Mouse (Mus musculus): ENCODE results near the gene Mael. TPM values are rescaled to one million over a fixed set of nuclear protein-coding genes. Genes with fewer than 3 reads are reported as not detected.
A peak's percentile ranks its signal among the peaks of the same experiment; 100 is the strongest.

The Mael gene
- total RNA-seq, 4 experiments from 2014 or later = not detected

DNA sequence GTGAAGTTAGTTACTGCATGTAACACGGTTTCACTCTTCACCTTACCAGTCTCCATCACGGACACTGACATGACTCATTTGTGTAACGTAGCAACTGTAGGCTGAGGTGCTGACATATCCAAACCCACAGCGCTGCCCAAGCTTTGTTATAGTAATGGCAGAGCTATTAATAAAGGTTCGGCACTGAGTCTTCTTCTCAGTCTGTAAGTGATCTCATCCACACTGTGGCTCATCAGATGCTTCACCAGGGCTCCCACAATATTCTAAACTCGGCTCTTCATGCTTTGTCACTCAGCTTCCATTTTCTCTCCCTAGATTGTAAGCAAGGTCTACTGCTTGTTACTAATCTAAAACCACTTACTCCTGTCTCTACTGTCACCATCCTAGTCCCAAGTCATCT lies 29.2 kb downstream of the Mael start:
- no peak for DNase-seq (ENCODE audit: low spot score)

DNA sequence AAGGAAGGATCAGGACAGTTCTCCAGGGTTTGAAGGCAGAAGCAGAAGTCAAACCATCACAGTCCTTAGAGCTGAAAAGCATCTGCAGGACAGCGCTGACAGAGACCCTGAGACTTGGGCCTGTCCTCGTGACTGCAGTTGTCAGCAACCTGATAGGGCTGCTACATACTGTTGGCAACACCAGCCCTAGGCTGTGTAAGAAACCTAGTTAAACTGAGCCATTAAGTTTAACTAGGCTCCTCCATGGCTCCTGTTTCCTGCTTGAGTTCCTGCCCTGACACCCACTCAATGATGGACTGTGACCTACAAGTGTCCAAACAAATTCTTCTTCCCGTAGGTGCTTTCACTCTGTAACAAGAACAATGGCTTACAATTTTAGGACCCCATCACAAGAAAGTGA lies 33.4 kb downstream of the Mael start:
- no peak for DNase-seq (ENCODE audit: low spot score)

DNA sequence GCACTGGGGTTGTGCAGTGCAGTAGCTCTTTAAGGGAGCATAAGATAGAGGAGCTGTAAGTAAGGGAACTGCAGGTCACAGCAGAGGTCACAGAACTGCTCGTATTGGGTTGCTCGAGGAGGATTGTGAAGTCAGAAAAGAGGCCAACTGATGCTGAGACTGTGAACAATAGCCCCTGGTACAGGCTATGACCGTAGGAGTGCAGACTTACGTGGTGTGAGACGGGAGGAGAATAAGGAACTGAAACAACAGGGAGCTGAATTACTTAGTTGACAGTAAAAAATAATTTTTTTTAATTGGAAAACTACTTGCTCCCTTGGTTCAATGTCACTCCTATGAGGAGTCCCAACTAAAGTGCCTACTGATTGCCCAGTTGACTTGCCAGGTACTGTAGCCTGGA lies 34.4 kb downstream of the Mael start:
- DNase-seq (ENCODE audit: low spot score) = no peak

DNA sequence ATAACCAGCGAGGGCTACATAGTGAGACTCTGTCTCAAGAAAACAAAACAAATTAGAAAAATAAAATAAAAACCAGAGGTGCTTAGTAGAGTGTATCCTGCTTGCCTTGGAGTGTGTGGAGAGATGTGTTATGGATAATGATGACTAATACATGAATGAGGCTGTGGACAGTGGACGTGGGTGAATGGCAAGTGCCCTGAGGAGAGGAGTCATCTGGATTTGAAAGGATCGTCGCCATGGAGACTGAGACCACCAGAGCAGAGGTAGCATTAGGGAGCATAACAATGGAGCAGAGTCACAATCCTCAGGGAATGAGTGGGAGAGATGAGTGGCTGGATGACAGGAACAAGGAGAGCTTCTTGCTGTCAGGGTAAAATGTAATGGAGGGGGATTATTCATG lies 48.7 kb downstream of the Mael start:
- DNase-seq (ENCODE audit: low spot score) = no peak

DNA sequence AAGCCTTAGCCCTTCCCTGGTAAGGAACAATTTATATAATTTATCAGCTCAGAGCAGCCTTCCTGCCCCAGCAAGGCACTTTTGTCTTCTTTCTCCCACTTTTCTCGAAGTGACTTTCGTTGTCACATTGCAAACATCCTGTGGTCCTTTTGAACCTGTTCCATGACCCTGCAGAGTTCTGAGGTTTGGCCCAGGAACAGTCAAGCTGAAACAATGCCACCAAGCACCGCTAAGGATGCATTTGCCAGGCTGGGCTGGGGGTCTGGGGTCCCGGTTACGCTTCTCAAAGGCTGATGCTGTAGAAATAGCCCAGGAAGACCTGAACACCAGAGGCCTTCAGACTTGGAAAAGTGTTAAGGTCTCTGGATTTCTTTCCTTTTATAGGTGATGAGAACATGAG lies 53.2 kb downstream of the Mael start:
- DNase-seq (ENCODE audit: low spot score) = no peak

DNA sequence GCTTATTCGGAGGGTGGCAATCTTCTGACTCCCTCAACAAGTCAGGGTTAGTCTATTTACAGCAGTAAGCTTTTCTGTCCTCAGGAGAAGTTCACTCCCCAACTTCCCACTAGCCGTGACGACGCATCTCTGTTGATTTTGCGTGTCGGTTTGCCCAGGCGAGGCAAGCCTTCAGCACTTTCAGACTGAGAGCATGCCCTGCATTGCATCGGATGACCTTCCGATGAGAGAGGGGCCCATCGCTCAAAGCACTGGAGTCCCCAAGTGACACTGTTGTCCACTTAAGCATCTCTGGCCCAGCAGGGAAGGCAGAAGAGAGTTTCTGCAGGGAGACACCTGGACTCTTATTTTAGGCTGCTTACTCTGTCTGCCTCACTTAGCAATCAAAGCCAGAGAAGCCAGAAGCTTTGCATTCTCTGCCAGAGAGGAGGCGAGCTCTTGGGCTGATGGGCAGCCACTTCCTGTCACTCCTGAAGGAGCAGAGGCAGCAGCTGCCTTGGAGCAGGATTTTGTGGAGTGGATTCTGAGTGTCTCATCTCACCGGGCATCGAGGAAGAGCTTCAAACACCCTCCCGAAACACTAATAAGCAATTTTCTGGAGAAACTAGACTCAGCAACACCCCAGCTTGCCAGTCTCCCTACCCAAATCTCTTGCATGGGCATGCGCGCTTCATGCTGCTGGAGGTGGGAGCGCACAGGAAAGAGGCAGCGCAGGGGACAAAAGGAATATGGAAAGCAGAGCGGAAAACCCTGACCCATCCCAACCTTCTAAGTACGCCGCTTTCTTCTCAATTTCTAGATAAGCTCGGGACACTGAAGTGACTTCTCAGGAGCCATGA lies 53.9 kb downstream of the Mael start:
- DNase-seq (ENCODE audit: low spot score) = no peak

DNA sequence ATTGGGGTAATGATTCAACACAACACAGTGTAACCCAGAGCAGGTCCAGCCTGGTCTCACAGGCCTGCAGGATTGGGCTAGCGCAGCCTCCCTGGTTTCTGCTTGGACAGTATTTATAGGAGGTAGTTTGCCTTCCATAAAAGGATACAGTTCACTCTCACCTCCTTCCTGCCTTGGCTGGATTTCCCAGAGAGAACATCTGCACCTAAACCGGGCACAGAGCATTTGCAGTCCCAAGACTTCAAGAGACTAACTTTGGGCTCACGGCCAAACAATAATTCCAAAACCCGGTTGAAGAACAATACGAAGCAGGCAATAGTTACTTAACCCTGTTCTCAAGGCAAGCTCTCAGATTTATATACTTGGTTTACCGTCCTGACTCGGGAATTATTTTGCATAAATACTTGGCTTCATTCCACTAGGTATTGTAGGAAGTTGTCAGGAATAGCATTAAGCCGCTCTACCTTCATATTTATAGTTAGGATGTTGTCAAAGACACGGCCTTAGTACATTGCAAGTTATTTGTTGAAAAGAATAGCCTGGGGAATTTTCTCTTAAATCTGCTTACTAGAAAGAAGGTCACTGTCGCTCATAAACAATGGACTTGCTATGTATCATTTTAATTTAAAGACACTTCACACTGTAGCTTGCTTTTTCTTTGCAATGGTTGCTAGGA lies 55.5 kb downstream of the Mael start:
- peak; percentile 18 for DNase-seq (ENCODE audit: low spot score)

DNA sequence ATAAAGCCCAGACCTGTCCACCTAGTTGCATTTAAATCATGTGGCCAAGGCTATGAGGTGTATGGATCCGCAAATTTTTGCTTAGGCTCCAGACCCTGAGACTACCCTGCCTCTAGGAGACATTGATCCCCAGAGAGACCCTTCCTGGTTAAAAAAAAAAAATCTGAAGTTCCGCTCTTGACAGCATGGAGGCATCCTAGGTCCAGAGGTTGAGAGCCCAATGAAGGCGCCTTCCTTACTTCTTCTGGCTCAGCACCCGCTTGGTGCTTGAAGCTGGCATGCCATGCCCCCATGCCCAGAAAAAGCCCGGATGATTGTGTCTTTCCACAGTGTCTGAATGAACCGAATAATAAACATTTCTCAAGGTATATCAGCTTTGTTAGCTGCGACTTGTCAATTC lies 57.0 kb downstream of the Mael start:
- DNase-seq (ENCODE audit: low spot score) = no peak

DNA sequence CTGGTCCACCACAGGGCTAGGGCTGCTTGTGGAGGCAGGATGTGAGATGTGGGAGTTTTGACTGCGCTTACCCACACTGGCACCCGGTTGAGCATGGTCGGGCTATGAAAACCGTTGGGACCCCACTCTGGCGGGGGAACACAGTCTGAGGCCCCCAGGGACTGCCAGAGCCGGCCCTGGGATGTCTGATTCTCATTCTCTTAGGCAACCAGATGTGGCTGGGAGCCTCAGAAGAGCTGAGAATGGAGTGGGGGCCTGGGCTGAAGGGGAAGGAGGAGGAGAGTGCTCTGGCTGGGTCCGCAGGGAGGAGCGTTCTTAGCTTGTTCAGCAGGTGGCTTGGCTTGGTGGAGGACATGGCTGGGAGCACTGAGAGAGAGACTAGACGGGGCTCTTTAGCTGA lies 64.9 kb downstream of the Mael start:
- no peak for DNase-seq (ENCODE audit: low spot score)

DNA sequence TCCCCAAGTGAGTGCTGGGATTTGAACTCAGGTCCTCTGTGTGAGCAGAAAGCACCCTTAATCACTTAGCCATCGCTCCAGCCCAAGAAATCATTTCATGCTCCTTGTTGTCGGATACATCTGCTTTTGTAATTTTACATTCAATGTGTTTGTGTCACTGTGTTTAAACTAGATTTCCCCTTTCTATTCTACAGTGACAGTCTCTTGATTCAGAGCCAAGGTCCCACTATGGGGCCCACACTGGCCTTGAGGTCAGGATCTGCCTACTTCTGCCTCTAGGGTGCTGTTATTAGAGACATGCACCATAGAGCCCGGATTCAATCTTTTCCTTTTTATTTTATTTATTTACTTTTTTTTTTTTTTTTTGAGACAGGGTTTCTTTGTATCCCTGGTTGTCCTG lies 65.6 kb downstream of the Mael start:
- DNase-seq (ENCODE audit: low spot score) = no peak

DNA sequence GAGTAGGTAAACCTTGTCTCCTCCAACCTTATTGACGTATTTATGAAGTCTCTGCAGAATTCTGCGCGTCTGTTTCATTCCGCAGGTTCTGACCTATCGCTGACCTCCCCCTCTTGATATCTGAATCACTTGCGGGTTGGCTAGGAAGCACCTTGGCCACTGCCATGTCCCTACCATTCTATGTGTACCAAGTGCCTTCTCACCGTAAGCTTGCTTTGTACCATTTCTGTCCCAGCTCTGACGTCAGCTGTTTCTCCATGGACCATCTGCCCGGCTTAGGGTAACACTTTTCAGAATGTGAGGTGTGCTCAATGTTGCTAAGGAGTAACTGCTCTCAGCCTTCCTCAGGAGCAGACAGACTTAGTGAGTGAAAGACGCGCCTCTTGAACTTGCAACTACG lies 67.7 kb downstream of the Mael start:
- DNase-seq (ENCODE audit: low spot score) = no peak

DNA sequence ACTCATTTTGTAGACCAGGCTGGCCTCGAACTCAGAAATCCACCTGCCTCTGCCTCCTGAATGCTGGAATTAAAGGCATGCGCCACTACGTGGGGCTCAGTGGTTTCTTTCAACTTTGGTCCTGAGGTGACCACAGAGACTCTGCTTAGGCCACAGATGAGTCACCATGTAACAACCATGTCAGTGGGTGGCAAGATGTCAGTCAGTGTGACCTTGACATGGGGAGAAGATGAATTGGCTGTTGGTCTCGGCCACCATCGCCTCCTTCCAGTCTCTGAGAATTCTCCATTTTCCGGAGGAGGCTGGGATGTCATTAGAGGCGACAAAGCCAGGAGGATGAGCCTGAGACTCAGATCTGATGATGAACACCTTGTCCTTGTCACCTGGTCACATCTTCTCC lies 68.8 kb downstream of the Mael start:
- no peak for DNase-seq (ENCODE audit: low spot score)

DNA sequence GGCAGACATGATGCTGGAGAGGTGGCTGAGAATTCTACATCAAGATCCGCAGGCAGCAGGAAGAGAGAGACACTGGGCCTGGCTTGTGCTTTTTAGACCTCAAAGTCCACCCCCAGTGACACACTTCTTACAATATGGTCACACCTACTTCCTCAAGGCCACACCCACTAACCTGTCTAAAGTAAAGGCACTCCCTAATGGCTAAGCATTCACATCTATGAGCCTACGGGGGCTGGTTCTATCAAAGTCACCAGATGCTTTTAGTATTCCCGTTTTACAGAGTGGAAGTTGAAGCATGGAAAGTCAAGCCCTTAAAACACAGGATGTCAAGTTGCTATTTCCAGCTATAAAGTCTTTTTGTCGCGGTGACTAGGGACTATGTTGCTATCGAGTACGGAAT lies 70.5 kb downstream of the Mael start:
- DNase-seq (ENCODE audit: low spot score) = no peak

DNA sequence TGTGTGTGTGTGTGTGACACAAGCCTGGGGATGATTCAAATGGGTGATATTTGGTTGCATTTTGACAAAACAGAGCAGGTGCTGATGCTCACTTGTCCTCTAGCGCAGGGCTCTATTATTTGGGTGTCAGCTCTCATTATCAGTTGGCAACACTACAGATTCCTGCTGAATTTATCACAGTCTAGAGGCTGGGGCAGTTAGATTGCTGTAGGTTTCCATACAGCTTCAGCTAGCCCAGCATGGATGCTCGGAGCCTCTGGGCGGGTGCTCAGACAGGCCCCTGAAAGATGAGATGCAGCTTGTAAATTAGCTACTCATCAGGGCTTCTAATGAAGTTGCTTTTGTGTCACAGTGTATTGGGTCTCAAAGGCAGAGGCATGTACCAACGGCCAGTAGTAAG lies 71.1 kb downstream of the Mael start:
- no peak for DNase-seq (ENCODE audit: low spot score)

DNA sequence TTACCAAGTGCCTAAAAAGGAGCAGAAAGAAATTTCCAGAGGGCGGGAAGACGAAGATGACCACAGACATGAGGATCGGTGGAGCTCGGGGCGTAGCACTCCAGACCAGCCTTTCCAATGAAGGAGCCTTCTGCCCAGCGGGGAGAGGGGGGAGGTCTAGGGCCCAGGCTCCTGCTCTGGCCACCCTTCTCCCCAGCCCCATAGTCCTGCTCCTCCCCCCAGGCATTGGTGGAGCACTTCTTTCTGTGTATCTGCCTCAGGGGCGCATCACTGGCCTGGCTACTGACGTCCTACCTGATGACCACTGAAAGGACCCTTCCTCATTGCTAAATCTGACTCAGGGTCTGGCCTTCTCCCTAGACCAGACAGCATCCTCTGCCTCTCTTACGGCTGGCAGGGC lies 73.4 kb downstream of the Mael start:
- no peak for DNase-seq (ENCODE audit: low spot score)

DNA sequence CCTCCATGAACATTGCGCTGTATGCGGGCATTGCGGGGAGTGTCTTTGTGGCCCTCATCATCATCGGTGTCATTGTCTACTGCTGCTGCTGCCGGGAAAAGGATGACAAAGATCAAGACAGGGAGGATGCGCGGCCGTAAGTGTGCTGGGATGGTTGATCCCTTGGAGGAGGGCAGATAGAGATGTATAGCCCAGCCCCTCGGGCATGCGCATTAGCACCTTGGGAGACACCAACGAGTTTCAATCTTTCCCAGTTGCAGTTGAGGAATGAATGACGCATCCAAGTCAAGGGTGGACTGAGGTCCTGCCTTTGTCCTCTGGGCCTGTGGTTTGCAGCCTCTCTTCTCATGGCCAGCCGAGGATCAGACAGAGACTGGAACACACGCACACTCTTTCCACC lies 74.0 kb downstream of the Mael start:
- DNase-seq (ENCODE audit: low spot score) = no peak

DNA sequence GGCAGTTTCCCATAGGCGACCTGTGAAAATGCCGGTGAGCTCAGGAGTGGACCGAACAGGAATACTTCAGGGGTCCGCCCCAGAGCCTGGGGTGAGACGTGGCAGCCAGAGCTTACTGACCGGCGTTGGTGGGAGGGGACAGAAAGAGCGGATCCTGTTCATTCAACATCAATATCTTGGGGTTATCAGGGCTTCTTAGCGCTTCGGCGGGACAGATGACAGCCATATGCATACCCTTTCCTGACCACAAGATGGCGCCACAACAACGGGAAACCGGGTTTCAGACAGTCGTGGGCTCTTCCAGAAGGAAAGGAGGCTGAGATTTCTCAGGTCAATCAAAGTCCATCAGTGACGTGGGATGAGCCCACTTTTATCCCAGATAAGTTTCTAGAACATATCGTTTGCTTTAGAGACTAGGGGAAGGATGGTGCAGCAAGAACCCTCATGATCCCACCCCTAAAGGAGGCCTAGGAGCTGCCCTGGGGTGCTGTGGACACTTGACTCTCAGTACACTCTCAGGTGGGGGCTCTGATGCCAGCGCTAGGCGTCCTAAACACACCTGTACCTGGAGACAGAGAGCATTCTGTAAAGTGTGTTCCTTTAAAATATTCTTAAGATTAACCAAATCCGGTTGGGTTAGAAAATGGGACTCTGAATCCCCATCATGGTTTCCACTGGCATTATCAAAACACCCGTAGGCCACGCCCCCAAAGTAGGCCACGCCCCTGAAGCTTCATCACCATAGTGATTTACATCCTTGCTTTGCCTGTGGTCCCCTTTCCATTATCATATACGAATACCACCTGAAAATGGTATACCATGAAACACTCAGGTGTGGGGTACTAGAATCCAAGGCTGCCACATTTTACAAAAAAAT lies 77.7 kb downstream of the Mael start:
- peak; percentile 46 for DNase-seq (ENCODE audit: low spot score)

DNA sequence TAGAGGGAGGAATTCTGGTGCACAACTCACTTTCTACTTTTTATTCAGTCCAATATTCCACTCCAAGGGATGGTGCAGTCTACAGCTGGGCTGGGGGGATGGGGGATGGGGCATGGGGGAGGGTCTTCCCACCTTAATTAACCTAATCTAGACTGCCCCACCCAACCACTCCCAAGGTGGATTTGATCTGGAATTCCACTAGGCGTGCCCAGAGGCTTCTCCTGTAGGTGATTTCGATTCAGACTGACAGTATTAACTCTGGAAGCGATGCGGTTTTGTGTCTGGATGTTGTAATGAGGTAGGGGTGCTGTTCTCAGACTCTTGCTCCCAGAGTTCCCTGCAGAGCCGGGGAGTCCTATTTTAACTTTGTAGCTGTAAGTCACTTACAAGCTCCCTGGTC lies 78.4 kb downstream of the Mael start:
- no peak for DNase-seq (ENCODE audit: low spot score)

DNA sequence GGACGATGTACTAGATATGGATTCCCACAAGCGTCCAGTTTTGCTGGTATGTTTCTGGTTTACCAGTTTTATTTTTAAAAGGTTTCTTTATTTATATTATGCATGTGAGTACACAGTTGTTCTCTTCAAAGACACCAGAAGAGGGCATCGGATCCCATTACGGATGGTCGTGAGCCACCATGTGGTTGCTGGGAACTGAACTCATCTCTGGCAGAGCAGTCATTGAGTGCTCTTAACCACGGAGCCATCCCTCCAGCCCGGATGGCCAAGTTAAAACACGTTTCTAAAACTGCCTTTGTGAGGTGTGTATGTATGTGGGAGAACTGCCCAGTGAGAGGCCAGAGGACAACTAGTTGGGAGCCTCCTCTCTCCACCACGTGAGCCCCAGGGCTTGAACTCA lies 79.9 kb downstream of the Mael start:
- DNase-seq (ENCODE audit: low spot score) = no peak

DNA sequence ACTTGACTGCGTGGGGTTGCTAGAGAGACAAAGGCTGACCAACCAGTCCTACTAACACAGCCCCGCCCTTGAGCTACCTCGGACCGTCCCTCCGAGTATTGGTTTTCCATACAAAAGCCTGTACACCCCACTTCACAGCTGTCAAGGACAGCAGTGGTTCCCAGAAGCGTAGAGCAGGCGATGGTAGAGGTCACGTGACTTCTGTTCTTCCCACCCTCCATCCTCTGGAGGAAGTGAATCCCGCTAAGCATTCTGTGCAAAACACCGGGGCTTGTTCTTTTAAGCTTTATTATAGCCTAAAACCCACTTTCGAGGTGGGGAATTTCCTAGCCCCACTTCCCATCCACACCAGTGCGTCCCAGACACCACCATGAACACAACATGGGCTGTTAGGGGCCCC lies 80.8 kb downstream of the Mael start:
- no peak for DNase-seq (ENCODE audit: low spot score)

DNA sequence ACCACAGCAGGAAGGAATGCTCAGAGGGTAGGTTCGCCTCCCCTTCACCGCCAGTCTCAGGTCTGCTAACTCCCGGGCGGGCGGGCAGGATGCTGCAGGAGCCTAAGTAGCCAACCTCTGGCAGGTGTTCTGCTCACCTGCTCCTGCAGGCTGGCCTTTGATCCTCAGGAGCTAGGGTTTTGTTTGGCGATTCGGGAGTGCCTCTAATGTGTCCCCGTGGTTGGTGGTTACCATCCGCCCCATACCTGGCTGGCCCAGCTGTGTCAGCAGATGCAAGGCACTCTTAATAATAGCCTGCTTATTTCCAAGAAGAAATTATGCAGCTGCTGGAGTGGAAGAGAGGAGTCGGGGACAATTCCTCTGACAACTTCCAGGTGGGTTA lies 83.4 kb downstream of the Mael start:
- no peak for DNase-seq (ENCODE audit: low spot score)
